Mouse (Mus musculus): ENCODE results near the gene Rbl2. TPM values are rescaled to one million over a fixed set of nuclear protein-coding genes. Genes with fewer than 3 reads are reported as not detected.

Gene Rbl2
- polyA plus RNA-seq, 1 experiment from 2014 or later, result 17.3 TPM

DNA sequence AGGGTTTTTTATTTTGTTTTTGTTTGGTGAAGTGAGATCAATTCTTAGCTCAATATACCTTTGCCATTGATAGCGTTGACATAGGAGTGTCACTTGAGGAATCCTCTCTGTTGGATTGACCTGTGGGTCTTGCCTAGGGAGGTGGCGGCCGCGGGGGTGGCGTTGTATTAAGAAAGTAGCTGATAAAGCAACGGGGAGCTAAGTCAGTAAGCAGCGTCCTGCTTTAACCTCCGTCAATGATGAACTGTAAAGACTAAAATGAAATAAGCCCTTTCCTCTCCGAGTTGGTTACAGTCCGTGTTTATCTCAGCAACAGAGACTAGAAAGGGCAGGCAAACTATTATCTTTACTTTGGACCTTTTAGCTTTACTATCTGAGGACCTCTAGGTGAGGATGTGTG, 450 bp upstream of the Rbl2 start:
- 0 out of 2 replicates have a peak, but pooled peaks have one; percentile 1 for ATAC-seq (ENCODE audit: low FRiP score)
- no peaks in the 10 kb centered on the region for H3K9me3 ChIP-seq
- H3K4me1 ChIP-seq, result peaks cover 15% of the 10 kb centered on the region
- peak overlapping the region; percentile 36; the same call in 1 of the 2 replicates for H3K9ac ChIP-seq
- WGBS, result 6% methylated on average over 10 of the region's 10 CpGs
- peak overlapping the region; percentile 67 for H3K4me2 ChIP-seq
- no peaks in the 10 kb centered on the region for H3K27me3 ChIP-seq
- no peak overlapping the region for H3K27ac ChIP-seq
- H3K4me3 ChIP-seq (replicated peaks), result peak overlapping the region; percentile 84
- no peaks in the 10 kb centered on the region for H3K36me3 ChIP-seq (replicated peaks)

DNA sequence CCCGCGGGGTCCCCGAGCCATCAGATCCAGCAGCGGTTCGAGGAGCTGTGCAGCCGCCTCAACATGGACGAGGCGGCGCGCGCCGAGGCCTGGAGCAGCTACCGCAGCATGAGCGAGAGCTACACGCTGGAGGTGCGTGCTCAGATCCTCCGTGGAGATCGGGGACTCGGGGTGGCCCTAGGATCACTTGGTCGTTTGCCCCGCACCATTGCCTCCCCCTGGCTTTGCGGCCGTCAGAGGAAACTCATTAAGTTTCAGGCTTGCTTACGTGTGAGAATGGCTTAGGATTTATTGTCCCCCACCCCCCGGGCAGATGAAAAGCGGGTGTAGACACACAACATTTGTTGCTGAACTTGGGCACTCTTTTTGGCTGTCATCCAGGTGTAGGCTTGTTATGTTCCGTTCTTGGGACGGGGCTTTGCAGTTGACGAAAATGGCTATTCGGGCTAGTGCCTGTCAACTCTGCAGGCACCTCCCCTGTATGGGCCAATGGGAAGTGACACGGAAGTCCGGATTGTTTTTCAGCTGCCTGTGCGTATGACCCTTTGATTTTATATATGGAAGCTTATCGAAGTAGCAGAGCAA, 510 bp downstream of the Rbl2 start:
- peak overlapping the region; percentile 84 for H3K4me3 ChIP-seq (replicated peaks)
- under 1% methylated on average over 33 of the region's 34 CpGs for WGBS
- no peaks in the 10 kb centered on the region; the same call in 1 of the 2 replicates for H3K36me3 ChIP-seq (replicated peaks)
- peak; percentile 84 for ATAC-seq (ENCODE audit: low FRiP score)
- H3K27me3 ChIP-seq, result no peaks in the 10 kb centered on the region
- H3K4me1 ChIP-seq, result peaks cover 15% of the 10 kb centered on the region
- peak overlapping the region; percentile 80 for H3K9ac ChIP-seq
- peak overlapping the region; percentile 83 for H3K27ac ChIP-seq
- H3K4me2 ChIP-seq, result peak overlapping the region; percentile 67
- no peaks in the 10 kb centered on the region for H3K9me3 ChIP-seq

DNA sequence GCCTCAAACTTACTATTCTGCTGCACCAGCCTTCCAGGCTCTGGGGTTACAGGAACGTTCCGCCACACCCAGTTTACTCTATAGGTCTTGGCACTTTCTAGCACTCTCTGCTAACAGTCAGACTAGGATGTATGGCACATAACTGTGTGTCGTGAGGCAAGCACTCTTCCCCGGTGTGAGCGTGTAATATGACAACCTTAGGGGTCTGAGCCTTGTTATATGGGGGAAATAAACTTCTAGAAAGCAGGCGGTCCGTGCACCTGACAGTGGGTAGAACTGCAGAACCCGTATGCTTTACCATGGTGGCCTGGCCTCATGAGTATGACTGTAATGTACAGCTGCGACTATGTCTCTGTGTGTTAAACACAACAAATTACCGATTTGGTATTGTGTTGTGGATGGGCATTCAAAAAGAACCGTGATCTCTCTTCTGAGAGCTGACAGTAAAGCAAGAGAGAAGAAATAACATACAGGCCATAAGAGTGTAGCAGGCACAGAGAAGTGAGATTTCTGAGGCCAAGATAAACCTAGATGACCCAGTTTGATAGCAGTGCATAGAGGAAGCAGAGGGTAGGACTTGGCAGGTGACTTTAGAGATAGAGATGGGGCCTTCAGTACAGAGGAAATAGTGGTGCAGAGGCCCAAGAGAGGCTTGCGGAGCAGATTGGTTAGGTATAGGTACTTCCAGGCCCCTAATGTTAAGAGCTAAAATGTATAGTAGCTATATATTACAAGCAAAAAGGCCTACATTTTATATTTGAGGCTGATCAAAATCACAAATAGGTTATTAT, 7.4 kb downstream of the Rbl2 start:
- Histone ChIP-seq H3K4me3 (replicated peaks) (no peak overlapping the region), H3K9me3 (no peaks in the 10 kb centered on the region), H3K4me1 (no peaks in the 10 kb centered on the region), H3K27me3 (no peaks in the 10 kb centered on the region), H3K36me3 (replicated peaks) (peaks cover 12% of the 10 kb centered on the region; the same call in 1 of the 2 replicates), H3K9ac (no peak overlapping the region), H3K4me2 (no peak overlapping the region), H3K27ac (no peak overlapping the region)
- WGBS, result 93% methylated on average over 12 of the region's 12 CpGs
- no peak for ATAC-seq (ENCODE audit: low FRiP score)

DNA sequence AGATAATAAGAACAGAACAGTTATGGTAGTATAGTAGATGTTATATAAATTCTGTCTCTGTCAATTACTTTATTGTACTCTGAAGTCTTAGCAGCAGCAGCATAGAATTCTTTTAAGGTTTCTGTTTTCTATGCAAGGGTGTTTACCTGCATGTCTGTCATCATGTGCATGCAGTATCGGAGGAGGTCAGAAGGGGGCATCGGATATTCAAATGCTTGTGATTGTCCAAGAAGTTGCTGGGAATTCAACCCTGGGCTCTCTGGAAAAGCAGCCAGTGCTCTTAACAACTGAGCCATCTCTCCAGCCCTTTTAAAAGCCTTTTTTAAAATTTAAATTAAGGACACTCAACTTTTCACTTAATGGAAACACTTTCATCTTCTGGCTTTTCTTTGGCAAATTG, 9.8 kb downstream of the Rbl2 start:
- Histone ChIP-seq H3K27ac (no peak overlapping the region), H3K4me1 (no peaks in the 10 kb centered on the region), H3K9ac (no peak overlapping the region), H3K36me3 (replicated peaks) (peaks cover 12% of the 10 kb centered on the region; the same call in 1 of the 2 replicates), H3K4me2 (no peak overlapping the region), H3K27me3 (no peaks in the 10 kb centered on the region), H3K4me3 (replicated peaks) (no peak overlapping the region), H3K9me3 (no peaks in the 10 kb centered on the region)
- 95% methylated on average over 2 of the region's 2 CpGs for WGBS
- no peak for ATAC-seq (ENCODE audit: low FRiP score)

DNA sequence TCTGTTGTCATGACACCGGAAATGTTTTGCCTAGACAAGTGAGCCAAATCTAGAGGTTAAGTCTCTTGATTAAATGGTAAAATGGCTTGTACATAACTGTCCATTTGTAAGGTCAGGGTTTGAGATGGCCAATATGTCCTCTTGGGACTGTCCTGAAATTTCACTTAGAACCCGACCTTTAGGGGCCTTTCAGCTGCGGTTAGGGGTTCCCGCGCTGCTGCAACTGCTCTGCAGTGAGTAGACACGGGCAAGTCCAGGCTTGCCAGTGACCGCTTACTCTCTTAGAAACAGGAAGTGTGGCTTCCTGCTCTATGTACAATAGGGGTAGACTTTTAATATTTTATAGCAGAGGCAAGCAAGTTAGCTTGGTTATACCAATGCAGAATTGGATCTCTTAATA, 12.1 kb downstream of the Rbl2 start:
- no peak for ATAC-seq (ENCODE audit: low FRiP score)
- 93% methylated on average over 7 of the region's 7 CpGs for WGBS
- no peaks in the 10 kb centered on the region for H3K27me3 ChIP-seq
- H3K9ac ChIP-seq, result no peak overlapping the region
- no peak overlapping the region for H3K4me2 ChIP-seq
- H3K4me3 ChIP-seq (replicated peaks), result no peak overlapping the region
- H3K36me3 ChIP-seq (replicated peaks), result peaks cover 24% of the 10 kb centered on the region
- no peak overlapping the region for H3K27ac ChIP-seq
- no peaks in the 10 kb centered on the region for H3K4me1 ChIP-seq
- H3K9me3 ChIP-seq, result no peaks in the 10 kb centered on the region

DNA sequence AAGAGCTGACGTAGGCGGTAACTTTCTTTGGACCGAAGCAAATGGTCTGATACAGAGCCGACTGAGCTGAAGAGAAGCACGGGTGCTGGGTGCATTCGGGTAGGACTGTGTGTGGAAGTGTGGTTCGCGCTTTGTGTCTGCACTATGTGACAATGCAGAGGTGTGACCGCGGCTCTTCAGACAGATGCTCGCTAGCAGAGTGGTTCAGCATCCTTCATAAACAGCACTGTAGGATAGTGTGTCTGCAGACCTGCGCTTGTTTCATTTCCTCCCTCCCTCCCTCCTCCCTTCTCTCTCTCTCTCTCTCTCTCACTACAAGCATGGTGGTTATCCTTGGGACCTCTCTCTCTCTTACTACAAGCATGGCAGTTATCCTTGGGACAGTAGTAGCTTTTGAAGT, 12.6 kb downstream of the Rbl2 start:
- Histone ChIP-seq H3K27ac (no peak overlapping the region), H3K4me2 (no peak overlapping the region), H3K36me3 (replicated peaks) (peaks cover 30% of the 10 kb centered on the region), H3K9ac (no peak overlapping the region), H3K4me3 (replicated peaks) (no peak overlapping the region), H3K4me1 (no peaks in the 10 kb centered on the region), H3K27me3 (no peaks in the 10 kb centered on the region), H3K9me3 (no peaks in the 10 kb centered on the region)
- ATAC-seq (ENCODE audit: low FRiP score), result no peak
- whole genome bisulfite sequencing, result 95% methylated on average over 12 of the region's 12 CpGs

DNA sequence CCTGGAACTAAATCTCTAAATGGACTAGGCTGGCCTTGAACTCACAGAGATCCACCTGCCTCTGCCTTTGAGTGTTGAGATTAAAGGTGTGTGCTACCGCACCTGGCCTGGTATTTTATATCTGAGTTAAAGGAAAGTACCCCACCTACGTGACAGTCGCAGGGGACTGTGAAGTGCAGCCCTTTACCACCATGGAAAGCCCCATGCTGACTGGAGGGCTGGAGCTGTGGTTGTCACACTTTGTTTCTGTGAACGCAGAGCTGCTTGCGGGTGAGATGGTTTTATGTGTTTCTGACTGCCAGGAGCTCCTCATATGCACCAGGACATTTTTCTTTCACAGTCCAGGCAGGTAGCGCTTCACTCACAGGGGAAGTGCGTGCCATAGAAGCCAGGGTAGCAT, 18.6 kb downstream of the Rbl2 start:
- Histone ChIP-seq H3K4me1 (no peaks in the 10 kb centered on the region), H3K36me3 (replicated peaks) (peaks cover 43% of the 10 kb centered on the region), H3K4me2 (no peak overlapping the region), H3K9me3 (no peaks in the 10 kb centered on the region), H3K27ac (no peak overlapping the region), H3K4me3 (replicated peaks) (no peak overlapping the region), H3K9ac (no peak overlapping the region), H3K27me3 (no peaks in the 10 kb centered on the region)
- no peak for ATAC-seq (ENCODE audit: low FRiP score)
- WGBS, result 95% methylated on average over 7 of the region's 7 CpGs

DNA sequence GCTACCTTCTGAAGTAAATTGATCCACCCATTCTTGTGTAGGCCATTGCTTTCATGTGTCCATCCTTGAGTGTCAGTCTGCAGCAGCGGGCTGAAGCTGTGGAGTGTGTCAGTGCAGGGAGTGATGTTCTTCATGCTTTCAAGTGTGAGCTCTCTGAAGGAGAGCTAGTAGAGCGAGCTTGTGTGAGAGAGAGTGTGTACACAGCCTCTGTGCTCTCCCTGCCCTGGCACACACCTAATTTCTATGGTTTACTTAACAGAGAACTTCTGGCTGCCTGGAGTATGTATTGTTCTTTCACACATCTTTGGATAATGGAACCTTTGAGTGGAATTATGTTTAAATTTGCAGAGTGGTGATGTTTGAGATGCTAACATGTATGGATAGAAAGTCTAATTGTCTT, 19.7 kb downstream of the Rbl2 start:
- no peaks in the 10 kb centered on the region for H3K9me3 ChIP-seq

DNA sequence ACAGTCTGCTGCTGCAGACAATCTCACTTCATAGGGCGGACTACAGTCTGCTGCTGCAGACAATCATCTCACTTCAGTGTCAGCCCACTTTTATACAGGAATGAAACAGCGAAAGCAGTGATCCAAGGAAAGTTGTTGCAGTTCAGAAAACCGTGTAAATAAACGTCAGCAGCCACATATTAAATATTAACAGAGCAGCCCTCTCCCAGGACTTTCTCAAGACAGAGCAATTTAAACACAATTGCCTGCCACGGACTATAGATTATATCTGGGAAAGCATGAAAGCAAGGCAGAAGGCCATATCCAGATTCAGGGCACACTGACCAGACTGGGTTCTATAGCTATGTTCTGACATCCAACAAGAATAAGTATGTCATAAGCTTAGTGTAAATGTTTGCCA, 24.3 kb downstream of the Rbl2 start:
- Histone ChIP-seq H3K4me3 (replicated peaks) (no peak overlapping the region), H3K27ac (no peak overlapping the region), H3K36me3 (replicated peaks) (peaks cover 41% of the 10 kb centered on the region), H3K27me3 (no peaks in the 10 kb centered on the region), H3K9me3 (no peaks in the 10 kb centered on the region), H3K9ac (no peak overlapping the region), H3K4me1 (no peaks in the 10 kb centered on the region), H3K4me2 (no peak overlapping the region)
- ATAC-seq (ENCODE audit: low FRiP score), result no peak
- 94% methylated on average over 5 of the region's 5 CpGs for WGBS

More for the DNA sequence above, 19.7 kb downstream of the Rbl2 start:
- Histone ChIP-seq H3K9ac (no peak overlapping the region), H3K36me3 (replicated peaks) (peaks cover 50% of the 10 kb centered on the region), H3K4me3 (replicated peaks) (no peak overlapping the region), H3K4me2 (no peak overlapping the region), H3K4me1 (no peaks in the 10 kb centered on the region), H3K27me3 (no peaks in the 10 kb centered on the region), H3K27ac (no peak overlapping the region)
- no peak for ATAC-seq (ENCODE audit: low FRiP score)
- 83% methylated on average over 2 of the region's 2 CpGs for WGBS

DNA sequence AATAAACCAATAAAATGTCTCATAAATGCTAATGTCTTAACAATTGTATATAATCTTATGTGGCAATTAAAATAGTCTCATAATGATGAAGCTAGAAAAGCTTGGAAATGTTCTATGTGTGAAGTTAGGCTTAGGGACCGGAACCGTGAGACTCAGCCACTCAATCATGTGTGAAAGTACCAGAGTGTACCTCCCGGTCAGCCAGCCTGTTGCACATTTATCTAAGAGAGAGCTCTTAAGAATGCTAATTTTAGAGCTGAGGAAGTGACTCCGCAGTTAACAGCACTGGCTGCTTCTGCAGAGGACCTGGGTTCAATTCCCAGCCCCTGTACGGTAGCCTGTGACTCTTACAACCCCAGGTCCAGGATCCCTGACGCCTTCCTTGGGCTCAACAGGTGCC, 28.2 kb downstream of the Rbl2 start:
- Histone ChIP-seq H3K4me1 (no peaks in the 10 kb centered on the region), H3K27ac (no peak overlapping the region), H3K9me3 (no peaks in the 10 kb centered on the region), H3K36me3 (replicated peaks) (peaks cover 27% of the 10 kb centered on the region), H3K4me2 (no peak overlapping the region), H3K27me3 (no peaks in the 10 kb centered on the region), H3K9ac (no peak overlapping the region), H3K4me3 (replicated peaks) (no peak overlapping the region)
- no peak for ATAC-seq (ENCODE audit: low FRiP score)
- 91% methylated on average over 6 of the region's 6 CpGs for WGBS

DNA sequence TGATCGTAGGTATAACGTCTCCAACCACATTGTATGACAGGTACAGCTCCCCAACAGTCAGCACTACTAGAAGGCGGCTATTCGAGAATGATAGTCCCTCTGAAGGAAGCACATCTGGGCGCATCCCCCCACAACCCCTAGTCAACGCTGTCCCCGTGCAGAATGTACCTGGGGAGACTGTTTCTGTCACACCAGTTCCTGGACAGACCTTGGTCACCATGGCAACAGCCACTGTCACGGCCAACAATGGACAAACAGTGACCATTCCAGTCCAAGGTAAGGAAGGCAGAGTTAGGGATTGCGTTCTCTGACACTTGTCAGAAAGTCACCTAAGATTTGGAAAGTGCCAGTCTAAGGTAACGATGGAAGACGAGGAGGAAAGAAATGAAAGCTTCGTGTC, 36.4 kb downstream of the Rbl2 start:
- Histone ChIP-seq H3K9ac (no peak overlapping the region), H3K9me3 (no peaks in the 10 kb centered on the region), H3K27ac (no peak overlapping the region), H3K27me3 (no peaks in the 10 kb centered on the region), H3K4me1 (no peaks in the 10 kb centered on the region), H3K36me3 (replicated peaks) (peaks cover 16% of the 10 kb centered on the region), H3K4me3 (replicated peaks) (no peak overlapping the region), H3K4me2 (no peak overlapping the region)
- no peak for ATAC-seq (ENCODE audit: low FRiP score)
- WGBS, result 91% methylated on average over 12 of the region's 12 CpGs

DNA sequence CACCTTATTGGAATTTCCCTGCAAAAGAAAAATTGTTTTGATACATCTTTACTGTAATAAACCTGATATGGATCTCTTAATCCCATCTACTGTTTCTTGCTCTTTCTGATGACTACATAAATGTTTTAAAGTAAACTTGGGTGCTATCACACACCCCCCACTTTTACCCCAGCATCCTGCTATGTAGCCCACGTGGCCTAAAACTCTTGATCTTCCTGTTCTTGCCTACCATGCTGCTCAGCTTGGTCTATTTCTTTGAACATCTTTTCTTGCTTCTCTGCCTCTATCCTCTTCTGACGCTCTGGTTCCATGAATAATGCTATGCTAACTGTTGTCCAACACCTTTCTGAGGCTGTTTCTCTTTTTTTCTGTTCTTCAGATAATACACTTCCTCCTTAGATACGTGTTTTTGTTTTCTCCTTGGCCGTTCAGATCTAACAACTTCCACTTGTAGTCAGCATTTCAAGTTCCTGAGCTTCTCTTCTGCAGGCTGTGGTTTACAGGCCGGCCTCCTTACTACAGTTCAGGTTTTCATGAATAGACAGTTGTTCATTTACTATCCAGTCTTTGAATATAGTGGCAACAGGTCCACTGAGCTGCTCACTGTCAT, 42.1 kb downstream of the Rbl2 start:
- Histone ChIP-seq H3K9me3 (no peaks in the 10 kb centered on the region), H3K4me3 (replicated peaks) (no peak overlapping the region), H3K4me1 (no peaks in the 10 kb centered on the region), H3K27me3 (no peaks in the 10 kb centered on the region), H3K9ac (no peak overlapping the region), H3K27ac (no peak overlapping the region), H3K36me3 (replicated peaks) (peaks cover 39% of the 10 kb centered on the region), H3K4me2 (no peak overlapping the region)
- WGBS, result 90% methylated on average over 5 of the region's 5 CpGs
- no peak for ATAC-seq (ENCODE audit: low FRiP score)

Measured in forebrain, embryonic 12.5 days (tissue).